Mouse (Mus musculus) adrenal gland, postnatal 14 days (tissue): ENCODE data around the gene Limk2. TPM values are rescaled to one million over a fixed set of nuclear protein-coding genes. Genes with fewer than 3 reads are reported as not detected.

ENCODE experiments used
- DNase-seq: peaks from one replicate; pipeline ENCODE4 v3.0.0; 2021; ENCODE audit warnings: mixed read lengths
- total RNA-seq: library from RNA; stranded (reverse); gene quantifications from 2 replicates; pipeline ENCODE4 v1.2.3, GENCODE M21; 2021

Gene Limk2
- total RNA-seq, 1 experiment from 2014 or later = 21.4 TPM

DNA sequence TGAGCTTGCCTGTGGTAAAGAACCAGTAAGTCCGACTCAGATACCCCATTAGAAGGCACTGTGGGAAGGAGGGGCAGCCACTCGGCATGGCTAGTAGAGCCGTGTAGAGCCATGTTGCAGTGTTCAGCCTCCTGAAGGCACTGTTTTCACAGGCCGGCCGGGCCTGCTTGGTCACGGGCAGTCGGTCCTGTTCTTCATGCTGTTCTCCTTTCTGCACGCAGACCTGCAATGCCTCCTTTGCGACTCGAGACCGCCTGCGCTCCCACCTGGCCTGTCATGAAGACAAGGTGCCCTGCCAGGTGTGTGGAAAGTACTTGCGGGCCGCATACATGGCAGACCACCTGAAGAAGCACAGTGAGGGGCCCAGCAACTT lies 110.2 kb downstream of the Limk2 start:
- DNase-seq = no peak

DNA sequence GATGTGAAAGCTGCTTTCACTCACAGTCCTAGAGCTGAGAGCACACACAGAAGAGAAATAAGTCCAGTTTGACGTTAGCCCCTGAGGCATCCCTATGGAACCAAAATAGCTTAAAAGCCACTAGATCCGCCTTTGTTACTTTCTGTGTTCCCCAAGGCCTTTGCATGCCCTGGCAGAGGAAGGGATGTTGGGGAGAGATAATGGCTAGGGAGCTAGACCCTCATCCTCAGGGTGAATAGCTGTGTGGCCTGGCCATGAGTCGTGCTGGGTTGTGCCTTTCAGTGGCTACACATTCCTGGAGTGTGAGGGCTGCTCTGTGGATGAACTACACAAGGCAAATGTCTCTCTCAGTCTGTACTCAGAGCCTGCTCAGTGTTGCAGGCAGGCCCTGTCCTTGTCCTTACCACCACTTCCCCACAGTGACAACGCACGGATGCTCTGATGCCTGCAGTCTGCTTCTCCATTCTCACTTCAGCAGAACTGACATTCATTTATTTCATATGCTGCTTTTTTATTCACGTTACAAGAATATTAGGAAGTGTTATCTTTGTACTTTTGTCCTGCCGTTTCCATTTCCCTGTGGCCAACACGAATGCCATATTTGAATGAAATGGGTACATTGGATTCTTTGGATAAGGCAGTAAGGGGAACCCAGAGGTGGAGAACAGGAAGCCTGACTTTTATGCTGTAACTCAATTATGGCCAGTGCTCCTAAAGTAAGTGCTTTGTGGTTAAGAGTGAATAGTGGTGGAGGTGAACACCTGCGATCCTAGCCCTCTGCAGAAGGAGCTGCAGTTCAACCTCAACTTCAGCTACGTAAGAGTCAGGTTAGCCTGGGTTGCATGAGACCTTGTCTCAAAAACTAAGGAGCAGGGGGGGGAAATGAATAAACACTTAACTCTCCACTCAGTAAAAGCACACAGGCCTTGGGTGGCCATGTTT lies 110.8 kb downstream of the Limk2 start:
- DNase-seq = no peak

DNA sequence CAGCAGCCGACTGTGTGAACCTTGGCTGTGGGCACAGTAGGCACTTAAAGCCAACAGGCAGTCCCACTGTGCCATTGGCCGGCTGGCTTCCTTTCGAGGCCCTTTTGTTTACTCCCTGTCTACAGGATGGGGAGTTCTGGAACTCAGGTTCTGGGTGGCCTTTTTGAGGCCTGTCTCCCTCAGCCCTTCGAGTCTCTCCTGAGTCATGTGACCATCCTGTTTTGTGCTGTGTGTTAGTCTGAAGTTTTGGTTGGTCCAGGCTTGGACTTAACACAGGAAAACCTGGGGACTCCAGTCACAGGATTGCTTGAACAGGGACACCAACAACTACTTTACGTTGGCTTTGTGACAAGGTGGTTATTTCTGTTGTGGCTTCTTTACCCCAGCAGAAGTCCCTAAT lies 112.9 kb downstream of the Limk2 start:
- no peak for DNase-seq

DNA sequence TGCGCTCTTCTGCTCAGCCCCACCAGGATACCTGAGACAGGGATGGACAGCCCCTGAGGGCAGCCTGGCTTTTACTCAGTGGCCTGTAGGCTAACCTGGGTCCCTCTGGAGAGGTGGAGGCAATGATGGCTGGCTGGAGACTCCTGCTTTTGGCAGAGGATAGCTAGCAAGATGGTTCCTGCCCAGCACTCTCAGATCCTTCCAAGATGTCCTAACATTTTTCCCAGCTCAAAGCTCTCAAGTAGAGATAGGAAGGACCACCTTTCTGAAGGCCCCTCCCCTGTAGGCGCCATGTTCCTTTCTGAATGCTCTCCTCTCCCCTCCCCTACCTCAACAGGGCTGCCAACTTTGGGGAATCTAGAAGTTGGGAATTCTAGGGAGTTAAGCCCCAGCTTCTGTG lies 114.3 kb downstream of the Limk2 start:
- no peak for DNase-seq

Other genes with a start within 250 kb of the Limk2 start
- 39.4 and 60.7 TPM in 2 replicates for gene Sfi1, start 215.7 kb downstream of the Limk2 start, total RNA-seq
- 57.0 and 61.1 TPM in 2 replicates for gene Eif4enif1, start 206.8 kb downstream of the Limk2 start, total RNA-seq
- gene Drg1, start 142.8 kb downstream of the Limk2 start, total RNA-seq = 93.9 and 95.9 TPM in 2 replicates
- gene Patz1, start 120.3 kb downstream of the Limk2 start, total RNA-seq = 31.6 and 38.3 TPM in 2 replicates
- gene Pik3ip1, start 78.8 kb downstream of the Limk2 start, total RNA-seq = 11.1 and 24.2 TPM in 2 replicates
- gene Rnf185, start 43.2 kb upstream of the Limk2 start, total RNA-seq = 28.9 and 33.8 TPM in 2 replicates
- gene Pla2g3, start 79.1 kb upstream of the Limk2 start, total RNA-seq = 0.15 and 0.19 TPM in 2 replicates
- 0.75 and 0.82 TPM in 2 replicates for gene Inpp5j, start 95.6 kb upstream of the Limk2 start, total RNA-seq
- 33.6 and 33.8 TPM in 2 replicates for gene Selenom, start 105.5 kb upstream of the Limk2 start, total RNA-seq
- 56.2 and 69.1 TPM in 2 replicates for gene Smtn, start 131.4 kb upstream of the Limk2 start, total RNA-seq
- gene Morc2a, start 240.0 kb upstream of the Limk2 start, total RNA-seq = 39.2 and 53.2 TPM in 2 replicates